Mouse (Mus musculus) hematopoietic stem cell, adult 5-6 weeks (primary cell): Measurements from ENCODE around the gene Nudt2. TPM values are rescaled to one million over a fixed set of nuclear protein-coding genes. Genes with fewer than 3 reads are reported as not detected.

Source experiments
- ATAC-seq, 2 experiments: fragments of 125-278 bp in 1 of 2; replicated peaks in 1 of 2; 2 replicates each; pipeline ENCODE4 v1.8.0; 2016 to 2017; ENCODE audit warnings: inconsistent platforms in 2 of 2, mild to moderate bottlenecking in 2 of 2, moderate number of reproducible peaks in 2 of 2, low read depth in 1 of 2, moderate TSS enrichment in 1 of 2; ENCODE audit not compliant: low FRiP score in 2 of 2, poor library complexity in 2 of 2, severe bottlenecking in 2 of 2, insufficient read depth in 1 of 2, low TSS enrichment in 1 of 2
- total RNA-seq: library from RNA; stranded (forward); fragments of 172-1452, 232-1000 nt; gene quantifications from 2 replicates; pipeline ENCODE4 v1.2.3, GENCODE M21; 2017

Gene Nudt2
- total RNA-seq, 1 experiment from 2014 or later, result 29.1 TPM

DNA sequence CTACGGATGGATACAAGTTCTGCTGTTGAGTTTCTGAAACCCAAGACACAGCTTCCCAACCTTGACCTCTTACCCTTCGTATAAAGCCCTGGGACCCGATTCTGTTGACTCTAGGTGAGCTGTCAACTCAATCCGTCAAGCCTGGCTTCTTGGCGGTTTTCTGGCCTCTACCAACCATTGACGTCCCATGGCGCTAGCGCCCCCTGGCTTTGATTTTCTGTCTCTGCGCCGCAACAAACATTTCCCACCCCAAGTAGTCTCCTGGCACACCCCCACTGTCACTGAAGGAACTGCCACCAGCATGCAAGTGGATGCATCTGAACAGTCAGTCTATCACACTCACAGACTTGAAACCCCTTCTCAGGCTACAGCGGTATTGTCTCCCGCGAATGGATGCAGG is 41.2 kb downstream of the Nudt2 start:
- no peak for ATAC-seq

DNA sequence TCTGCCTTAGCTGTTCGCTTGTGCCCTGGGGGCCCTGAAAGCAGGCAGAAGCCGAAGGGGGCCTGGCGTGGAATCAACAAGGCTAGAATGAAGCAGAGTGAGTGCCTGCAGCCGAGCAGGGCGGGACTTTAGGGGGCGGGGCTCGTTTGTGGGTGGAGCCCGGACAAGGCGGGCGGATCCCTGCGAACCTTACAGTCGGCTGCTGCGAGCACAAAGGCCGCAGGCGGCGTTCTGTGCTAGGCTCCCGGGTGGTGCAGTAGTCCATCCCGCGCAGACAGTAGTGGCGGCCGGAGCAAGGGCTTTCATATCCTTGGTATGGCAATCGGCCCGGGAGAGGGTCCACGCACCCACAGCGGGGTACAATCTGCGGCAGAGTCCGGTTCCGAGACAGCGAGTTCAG is 42.0 kb downstream of the Nudt2 start:
- peak; percentile 65 to 82 for ATAC-seq

DNA sequence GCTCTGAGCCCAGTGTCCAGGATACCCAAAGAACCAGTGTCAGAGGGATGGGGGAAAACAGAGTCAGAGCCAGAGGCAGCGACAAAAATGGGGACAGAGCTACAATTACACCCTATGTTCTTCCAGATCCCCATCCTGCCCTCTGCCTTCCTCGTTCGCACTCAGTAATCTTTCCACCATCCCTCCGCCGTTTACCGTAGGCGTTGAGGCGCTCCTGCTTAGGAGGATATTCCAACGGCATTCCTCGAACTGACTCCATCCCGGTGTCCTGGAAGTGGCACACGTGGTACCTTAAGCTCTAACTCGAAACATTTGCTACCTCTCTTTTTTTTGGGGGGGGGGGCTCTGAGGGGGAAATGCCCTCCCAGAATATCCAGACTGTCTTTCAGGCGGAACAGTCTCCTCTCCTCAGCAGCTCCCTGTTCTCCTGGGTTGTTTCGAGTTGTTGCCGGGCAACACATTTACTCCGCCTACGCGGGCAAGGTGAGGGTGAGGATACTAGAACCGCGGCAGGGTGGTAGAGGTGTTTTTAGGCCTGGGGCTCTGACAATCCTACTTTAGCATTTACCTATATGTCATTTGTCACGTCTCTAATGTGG is 42.5 kb downstream of the Nudt2 start:
- no peak for ATAC-seq

DNA sequence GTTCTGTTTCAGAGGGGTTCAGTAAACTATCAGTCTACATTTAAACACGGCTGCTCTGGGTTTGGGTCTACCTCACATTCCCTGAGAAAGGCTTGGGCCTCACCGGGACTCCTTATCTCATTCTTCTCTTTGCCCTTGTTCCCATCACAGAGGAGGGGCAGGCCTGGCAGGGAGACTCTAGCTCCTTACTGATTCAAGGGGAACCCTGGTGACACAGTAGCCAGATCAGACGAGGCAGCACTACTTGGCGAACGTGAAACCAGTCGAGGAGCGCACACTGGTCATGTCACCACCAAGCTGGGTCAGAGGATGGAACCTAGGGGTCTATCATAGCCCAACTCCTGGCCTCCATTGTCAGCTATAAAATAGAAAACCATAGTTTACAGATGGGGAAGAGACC is 43.0 kb downstream of the Nudt2 start:
- no peak for ATAC-seq

DNA sequence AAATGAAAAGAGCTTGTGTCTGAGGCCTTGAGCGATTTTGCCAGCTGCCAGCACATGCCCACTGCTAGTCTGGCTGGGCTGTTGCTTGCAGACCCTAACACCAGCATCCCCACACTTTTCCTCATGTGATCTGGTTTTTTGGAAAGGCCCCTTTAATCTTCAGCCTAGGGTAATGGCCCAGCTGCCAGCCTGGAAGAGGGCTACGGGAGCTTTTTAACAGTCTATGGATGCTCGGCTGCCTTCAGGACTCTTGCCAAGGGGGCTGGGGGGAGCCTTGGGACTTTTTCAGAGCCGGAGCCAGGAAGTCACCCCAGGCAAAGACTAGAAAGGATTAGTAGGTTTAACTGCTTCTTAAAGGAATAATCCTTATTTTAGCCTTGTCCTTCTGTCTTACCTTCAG is 48.4 kb downstream of the Nudt2 start:
- no peak for ATAC-seq

DNA sequence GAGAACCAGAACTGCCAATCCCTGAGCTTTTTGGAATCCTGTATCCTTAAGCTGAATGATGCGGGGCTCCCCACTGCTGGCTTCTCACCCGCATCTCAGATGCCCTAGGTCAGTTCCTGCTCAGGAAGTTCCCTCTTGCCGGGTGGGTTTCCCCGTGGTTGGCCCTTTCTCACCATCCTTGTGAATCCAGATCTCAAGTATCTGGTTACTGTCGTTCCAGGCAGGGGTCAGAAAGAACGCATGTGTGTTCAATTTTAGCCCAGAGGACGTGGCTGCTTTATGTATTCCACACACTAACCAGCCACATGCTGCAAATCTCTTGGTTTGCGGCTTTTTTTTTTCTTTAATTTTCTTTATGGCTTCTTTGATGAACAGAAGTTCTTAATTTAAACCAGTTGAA is 48.8 kb downstream of the Nudt2 start:
- no peak for ATAC-seq

DNA sequence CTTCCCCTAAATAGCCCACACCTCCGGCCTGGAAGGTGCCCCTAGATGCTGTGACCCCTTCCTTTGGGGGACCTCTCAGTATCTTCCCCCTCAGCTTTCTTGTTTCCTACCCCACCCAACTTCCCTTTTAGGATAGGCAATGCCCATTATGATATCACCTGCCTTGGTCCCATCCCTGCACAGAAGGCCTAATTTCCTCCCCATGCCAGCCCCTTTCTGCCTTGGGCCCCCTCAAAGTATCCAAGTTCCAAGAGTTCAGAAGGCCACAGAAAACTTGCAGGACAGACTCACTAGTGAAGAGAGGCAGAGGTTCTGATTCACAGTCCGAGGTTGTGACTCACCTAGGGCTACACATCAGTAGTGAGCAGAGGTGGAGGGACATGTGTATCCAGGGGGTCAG is 52.3 kb downstream of the Nudt2 start, which contains the start of gene 1110017D15Rik:
Gene 1110017D15Rik (minus strand): TSS at position 101 of the 400 bp plus-strand sequence.
- no peak for ATAC-seq

DNA sequence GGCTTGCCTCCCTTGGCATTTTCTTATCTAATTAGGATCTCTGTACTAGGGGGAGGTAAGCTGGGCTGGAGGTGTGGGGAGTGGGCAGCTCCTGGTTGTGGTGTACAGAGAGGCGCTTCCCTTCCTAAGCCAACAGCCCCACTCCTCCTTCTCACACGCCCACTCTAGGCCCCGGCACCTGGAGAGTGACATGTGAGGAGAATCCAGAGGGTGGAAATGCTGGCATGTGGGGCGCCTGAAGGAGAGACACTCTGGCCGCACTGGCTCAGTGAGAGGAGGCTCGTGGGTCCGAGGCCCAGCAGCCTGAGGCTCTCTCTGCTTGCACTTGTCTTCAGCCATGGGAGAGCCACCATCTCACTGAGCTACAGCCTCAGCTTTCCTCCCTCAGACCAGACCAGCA is 53.4 kb downstream of the Nudt2 start:
- no peak for ATAC-seq

DNA sequence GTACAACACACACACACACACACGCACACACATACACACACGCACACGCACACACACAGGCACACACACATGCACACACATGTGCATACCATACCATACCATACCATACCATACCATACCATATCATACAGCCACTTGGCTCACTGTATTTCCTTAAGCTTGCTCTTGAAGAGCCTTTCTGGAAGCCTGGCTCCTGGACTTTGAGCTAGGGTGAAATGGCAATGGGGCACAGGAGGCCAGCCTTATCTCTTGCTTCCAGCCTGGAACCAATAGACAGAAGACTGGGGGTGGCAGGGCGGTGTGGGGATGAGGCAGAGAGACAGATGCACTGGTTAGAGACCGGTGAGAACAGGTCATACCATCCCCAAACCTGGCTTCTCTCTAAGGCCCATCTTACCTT is 54.2 kb downstream of the Nudt2 start:
- ATAC-seq, result no peak

DNA sequence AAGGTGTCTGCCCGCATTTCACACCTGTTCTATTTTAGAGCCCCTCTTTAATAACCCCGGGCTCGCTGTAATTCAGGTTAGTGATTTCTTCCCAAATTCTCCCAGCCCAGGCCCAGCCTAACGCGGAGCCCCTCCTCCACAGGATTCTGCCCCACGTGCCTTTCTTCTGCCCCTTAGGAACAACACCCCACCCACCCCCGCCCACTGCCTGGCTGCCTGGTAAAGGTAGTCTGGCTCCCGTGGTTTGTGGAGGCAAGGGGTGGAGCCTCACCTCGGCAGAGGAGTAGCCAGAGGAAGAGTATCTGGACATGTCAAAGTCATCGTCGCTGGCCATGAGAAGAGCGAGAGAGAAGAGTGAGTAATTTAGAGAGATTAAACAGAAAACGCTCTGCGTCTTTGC is 55.7 kb downstream of the Nudt2 start:
- no peak for ATAC-seq

DNA sequence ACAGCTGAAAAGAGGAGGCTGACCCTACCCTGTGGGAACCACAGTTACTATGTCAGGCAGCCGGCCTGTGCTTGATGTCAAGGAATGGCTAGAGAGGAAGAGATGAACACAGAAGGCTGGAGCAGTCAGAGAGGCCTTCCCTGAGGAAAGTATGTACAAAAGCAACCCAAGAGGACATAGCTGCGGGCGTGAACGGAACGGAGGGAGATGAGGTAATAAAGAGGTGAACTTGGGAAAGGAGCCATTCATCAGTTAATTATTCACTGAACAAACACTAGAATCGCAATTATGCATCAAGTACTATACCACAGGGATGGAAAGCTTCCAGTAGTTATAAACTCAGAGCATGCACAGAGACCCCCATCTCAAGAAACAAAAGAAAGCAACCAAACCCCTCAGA is 57.2 kb downstream of the Nudt2 start:
- ATAC-seq, result no peak

DNA sequence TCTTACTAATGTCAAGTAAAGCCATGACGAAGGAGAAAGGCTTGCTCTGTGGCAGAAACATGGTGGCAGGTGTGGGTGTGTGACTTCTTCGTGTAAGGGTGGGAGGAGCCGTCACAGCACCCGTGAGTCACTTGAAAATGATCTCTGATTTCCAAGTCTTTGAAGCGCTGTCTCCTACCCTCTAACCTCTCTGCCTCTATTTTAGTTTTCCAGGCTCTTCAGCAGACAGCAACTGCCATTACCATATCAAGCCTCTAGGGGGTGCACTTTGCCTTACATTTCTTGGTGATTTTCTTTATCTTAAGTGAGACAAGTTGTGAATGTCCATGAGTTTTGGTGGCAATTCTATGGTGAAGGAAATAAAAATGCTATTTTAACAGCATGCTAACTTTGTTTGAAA is 57.8 kb downstream of the Nudt2 start:
- no peak for ATAC-seq

DNA sequence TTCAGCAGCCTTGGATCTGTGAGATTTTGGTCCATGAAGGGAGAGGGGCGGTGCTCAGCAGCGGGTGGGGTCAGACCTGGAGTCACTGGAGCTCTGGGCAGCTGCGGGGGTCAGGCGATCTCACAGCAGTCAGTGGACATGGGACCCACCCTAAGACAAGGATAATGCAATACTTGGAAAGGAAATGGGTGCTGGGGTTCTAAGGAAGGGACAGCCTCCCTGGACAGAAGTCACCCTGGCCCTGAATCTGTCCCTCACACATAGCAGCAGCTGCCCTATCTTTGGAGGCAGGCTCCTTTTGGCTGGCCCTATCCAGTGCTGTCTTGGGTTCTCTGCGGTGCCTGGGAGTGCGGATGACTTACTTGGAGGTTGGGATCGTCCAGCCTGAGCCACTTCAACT is 58.9 kb downstream of the Nudt2 start:
- ATAC-seq, result no peak

DNA sequence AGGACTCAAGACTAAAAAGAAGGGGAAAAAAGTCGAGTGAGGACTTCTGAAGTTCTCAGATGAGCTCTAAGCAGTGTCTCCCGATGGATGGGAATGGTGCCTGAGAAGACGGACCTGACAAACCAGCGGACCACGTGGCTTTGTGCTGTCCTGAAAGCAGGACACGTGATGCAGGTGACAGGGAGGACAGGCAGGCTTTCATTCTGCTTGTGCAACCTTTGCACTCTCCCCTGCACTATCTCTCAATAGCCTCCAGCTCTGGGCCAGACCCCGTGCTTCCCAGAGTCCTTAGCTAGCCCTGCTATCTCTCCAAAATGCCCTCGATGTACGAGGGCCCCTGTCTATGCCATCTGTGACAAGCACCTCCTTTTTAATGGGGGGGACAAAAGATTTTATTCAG is 59.9 kb downstream of the Nudt2 start:
- ATAC-seq, result no peak

DNA sequence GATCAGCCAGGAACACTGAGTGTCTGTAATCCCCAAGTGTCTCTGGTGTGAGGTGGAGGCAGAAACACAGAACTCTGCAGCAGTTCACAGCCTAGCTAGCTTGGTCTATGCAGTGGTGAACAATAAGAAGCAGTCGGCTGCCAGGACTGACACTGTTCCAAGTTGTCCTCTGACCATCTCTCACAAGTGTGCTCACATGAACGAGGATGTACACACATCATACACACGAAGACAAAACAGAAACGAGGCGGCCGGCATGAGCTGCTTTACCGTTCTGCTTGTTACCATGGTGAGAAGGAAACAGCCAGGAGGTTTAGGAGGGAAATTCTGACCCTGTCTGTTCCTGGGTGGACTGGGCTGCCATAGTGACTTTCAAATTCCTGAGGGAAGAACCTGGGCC is 61.6 kb downstream of the Nudt2 start:
- ATAC-seq, result 0 out of 4 replicates have a peak, but pooled peaks of 1 of the 2 experiments have one; percentile 10

DNA sequence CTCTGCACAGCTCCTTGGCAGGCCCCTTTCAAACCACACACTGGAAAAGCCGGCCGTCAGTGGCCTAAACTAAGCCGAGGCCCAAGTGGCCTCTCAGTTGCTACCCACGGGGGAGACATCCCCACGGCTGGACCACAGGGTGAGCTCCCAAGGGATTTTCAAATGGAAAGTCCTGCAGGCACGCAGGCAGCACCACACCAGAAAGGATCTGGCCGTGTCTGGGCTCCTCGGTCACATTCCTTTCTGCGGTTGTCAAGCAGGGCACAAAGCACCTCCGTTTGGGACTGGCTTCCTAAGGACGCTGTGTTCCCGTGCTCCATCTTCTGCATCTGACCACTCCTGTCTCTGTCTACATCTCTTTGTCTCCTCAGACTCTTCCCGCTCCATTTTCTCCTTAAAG is 62.1 kb downstream of the Nudt2 start:
- no peak for ATAC-seq

DNA sequence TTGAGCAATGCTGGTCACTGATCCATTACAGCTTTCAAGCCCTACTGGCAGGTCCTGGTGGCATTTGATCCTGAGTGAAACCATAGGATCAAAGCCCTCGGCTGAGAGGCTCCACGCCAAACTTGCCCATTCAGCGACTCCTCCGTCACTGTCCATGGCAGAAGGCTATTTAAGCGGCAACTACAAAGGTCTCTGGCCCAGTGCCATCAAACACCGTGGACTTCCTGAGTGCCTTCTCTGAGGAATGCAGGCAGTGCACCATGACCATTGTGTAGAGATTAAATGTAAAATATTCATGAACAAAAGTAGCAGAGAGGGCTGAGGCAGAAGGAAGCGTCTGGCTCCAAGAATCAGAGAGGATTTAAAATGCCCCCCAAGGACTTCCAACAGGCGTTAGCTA is 63.0 kb downstream of the Nudt2 start:
- no peak for ATAC-seq
